Mouse (Mus musculus) cerebellum, postnatal 10 days (tissue): ENCODE measurements at regions not wholly inside any gene's neighbourhood (a gene's known extent, or its start where the extent isn't known, plus 50 kb on each side); places are given as distances from the start of the nearest gene placed in this dataset.

Experiments
- DNase-seq, 2 experiments: peaks; one replicate each; pipeline ENCODE4 v3.0.0; 2021; ENCODE audit warnings: mixed read lengths in 2 of 2

- DNase-seq = peak; percentile 65 to 67
Measured at GRCm38 (mm10) chr15:71375775-71376174, 2458.6 kb upstream of the Gm6569 start.
